Mouse (Mus musculus) frontal cortex, postnatal 36 days (tissue): ENCODE results near the gene Pank3.

Experiments
- DNase-seq, 2 experiments: peaks; one replicate each; pipeline ENCODE4 v3.0.0; 2022; ENCODE audit warnings: low spot score in 2 of 2

The Pank3 gene

GRCm38 (mm10) chr11:35769188-35769745 lies at the start of gene Pank3:
Gene Pank3 (plus strand): TSS chr11:35769484.
- peak; percentile 97 to 98 for DNase-seq

- DNase-seq = no peak
Measured at GRCm38 (mm10) chr11:35723876-35724275, 45.4 kb upstream of the Pank3 start.

- no peak for DNase-seq
Measured at GRCm38 (mm10) chr11:35726341-35726846, 42.9 kb upstream of the Pank3 start.

- no peak for DNase-seq
Measured at GRCm38 (mm10) chr11:35728200-35728599, 41.1 kb upstream of the Pank3 start.

GRCm38 (mm10) chr11:35729186-35729585 lies 40.1 kb upstream of the Pank3 start:
- DNase-seq = no peak

GRCm38 (mm10) chr11:35732366-35732765 lies 36.9 kb upstream of the Pank3 start:
- no peak for DNase-seq

- no peak for DNase-seq
Measured at GRCm38 (mm10) chr11:35736817-35737216, 32.5 kb upstream of the Pank3 start.

GRCm38 (mm10) chr11:35737262-35737661 lies 32.0 kb upstream of the Pank3 start:
- DNase-seq = no peak

- DNase-seq = no peak
Measured at GRCm38 (mm10) chr11:35738102-35738501, 31.2 kb upstream of the Pank3 start.

GRCm38 (mm10) chr11:35743586-35743985 lies 25.7 kb upstream of the Pank3 start:
- peak in 1 of 2 experiments; percentile 27 for DNase-seq

GRCm38 (mm10) chr11:35744571-35744970 lies 24.7 kb upstream of the Pank3 start:
- DNase-seq = peak in 1 of 2 experiments; percentile 13

GRCm38 (mm10) chr11:35750578-35750977 lies 18.7 kb upstream of the Pank3 start:
- no peak for DNase-seq

GRCm38 (mm10) chr11:35754906-35755418 lies 14.3 kb upstream of the Pank3 start:
- no peak for DNase-seq

- no peak for DNase-seq
Measured at GRCm38 (mm10) chr11:35755546-35755945, 13.7 kb upstream of the Pank3 start.

GRCm38 (mm10) chr11:35756411-35757303 lies 12.6 kb upstream of the Pank3 start:
- no peak for DNase-seq

GRCm38 (mm10) chr11:35760001-35760626 lies 9.2 kb upstream of the Pank3 start:
- DNase-seq = no peak

- no peak for DNase-seq
Measured at GRCm38 (mm10) chr11:35760627-35761003, 8.7 kb upstream of the Pank3 start.

GRCm38 (mm10) chr11:35766845-35767244 lies 2.4 kb upstream of the Pank3 start:
- DNase-seq = no peak

- peak; percentile 71 to 74 for DNase-seq
Measured at GRCm38 (mm10) chr11:35769746-35770437, 608 bp downstream of the Pank3 start.

- DNase-seq = no peak
Measured at GRCm38 (mm10) chr11:35770741-35771504, 1.6 kb downstream of the Pank3 start.

- no peak for DNase-seq
Measured at GRCm38 (mm10) chr11:35775606-35776005, 6.3 kb downstream of the Pank3 start.
